Mouse (Mus musculus): Measurements from ENCODE around the gene Gm5726.
"Not testable (repeated sequence)": the region's sequence is repeated elsewhere in the genome, so short reads cannot be mapped to it uniquely, and the experiment has no call there.

DNA sequence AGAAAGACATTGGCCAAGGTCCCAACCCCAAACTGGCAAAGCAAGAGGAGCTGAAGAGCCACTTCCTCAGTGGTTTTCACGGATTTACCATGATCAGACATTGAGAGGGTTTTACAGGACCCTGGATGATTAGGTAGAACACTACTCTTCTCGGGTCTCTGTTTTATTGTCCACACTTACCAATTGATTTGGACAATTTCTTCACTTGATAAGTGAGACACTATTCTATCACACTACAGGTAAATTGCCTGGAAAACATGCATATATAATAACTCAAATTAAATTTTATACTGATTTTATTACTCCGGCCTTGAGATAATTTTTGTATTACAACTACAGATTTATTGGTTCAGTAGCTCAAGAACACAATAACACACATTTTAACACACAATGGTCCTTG, 35.1 kb downstream of the Gm5726 start, which contains the start of gene Vmn1r103:
- not testable (repeated sequence) for TF ChIP-seq POLR2A (IDR thresholded peaks at IDR 0.05; ENCODE audit: borderline replicate concordance, control insufficient read depth, low read depth, low read length); CTCF (IDR thresholded peaks at IDR 0.05; ENCODE audit: control insufficient read depth, insufficient read depth, low read length)
